Comparison of ENCODE assay signal across 28 mouse cellular contexts in genomic region chr1:81951493-81952011, GRCm38 (mm10).
DNase-seq lines count a peak whose midpoint lies in the region; ATAC-seq and TF ChIP-seq lines count a peak whose summit lies in the region.
"Had no signal": no experiment of that assay in that cellular context is flagged by ENCODE, and none has a peak within 500 bp of the region (broad histone marks: within the 10 kb centered on the region; RNA-seq: fewer than 3 reads in every experiment).

No protein-coding gene starts in this region.

- no peak overlapping the region for H3K4me3 ChIP-seq in liver, adult 2 months (ENCODE audit: insufficient read depth, low read depth, low read length)
- H3K4me3 ChIP-seq in C2C12 (ENCODE audit: insufficient read depth, poor library complexity, severe bottlenecking), result no peak overlapping the region
- H3K4me3 ChIP-seq in intestine, postnatal 0 days (ENCODE audit: low read depth, low read length), result no peak overlapping the region
- H3K4me3 ChIP-seq: embryonic facial prominence, embryonic 12.5 days; embryonic facial prominence, embryonic 15.5 days; forebrain, embryonic 12.5 days; forebrain, embryonic 15.5 days; heart, adult 2 months; heart, embryonic 10.5 days; heart, embryonic 13.5 days; hindbrain, embryonic 12.5 days; hindbrain, embryonic 15.5 days had no signal

- no peak overlapping the region for H3K9ac ChIP-seq in liver, adult 2 months (ENCODE audit: low read depth, low read length)
- H3K9ac ChIP-seq in intestine, postnatal 0 days (ENCODE audit: low read depth, low read length), result no peak overlapping the region
- H3K9ac ChIP-seq: embryonic facial prominence, embryonic 12.5 days; embryonic facial prominence, embryonic 15.5 days; forebrain, embryonic 12.5 days; forebrain, embryonic 15.5 days; heart, embryonic 13.5 days; hindbrain, embryonic 12.5 days; hindbrain, embryonic 15.5 days had no signal

- no peak overlapping the region for H3ac ChIP-seq in C2C12 (ENCODE audit: control insufficient read depth, insufficient read length, low read depth)

- no peaks in the 10 kb centered on the region for H3K27me3 ChIP-seq in liver, adult 2 months (ENCODE audit: control insufficient read depth, insufficient read depth, low read length)
- H3K27me3 ChIP-seq in C2C12 (ENCODE audit: control insufficient read depth, insufficient read depth, insufficient read length) (no peaks in the 10 kb centered on the region), Patski (no peaks in the 10 kb centered on the region)
- H3K27me3 ChIP-seq in intestine, postnatal 0 days (replicated peaks; ENCODE audit: control insufficient read depth, insufficient read depth, low read length), result no peaks in the 10 kb centered on the region
- H3K27me3 ChIP-seq: CH12.LX; embryonic facial prominence, embryonic 12.5 days; embryonic facial prominence, embryonic 15.5 days; forebrain, embryonic 12.5 days; forebrain, embryonic 15.5 days; heart, embryonic 13.5 days; hindbrain, embryonic 12.5 days; hindbrain, embryonic 15.5 days had no signal

- no peaks in the 10 kb centered on the region for H3K9me3 ChIP-seq in intestine, postnatal 0 days (ENCODE audit: control insufficient read depth)
- H3K9me3 ChIP-seq: embryonic facial prominence, embryonic 12.5 days; embryonic facial prominence, embryonic 15.5 days; forebrain, embryonic 12.5 days; forebrain, embryonic 15.5 days; G1E; heart, embryonic 10.5 days; heart, embryonic 13.5 days; hindbrain, embryonic 12.5 days; hindbrain, embryonic 15.5 days had no signal

- no peaks in the 10 kb centered on the region for H3K79me2 ChIP-seq in liver, adult 2 months (ENCODE audit: control insufficient read depth, insufficient read depth, low read length)
- no peaks in the 10 kb centered on the region for H3K79me2 ChIP-seq in C2C12 (ENCODE audit: control insufficient read depth, insufficient read depth)

- TF ChIP-seq CTCF in liver, adult 2 months (IDR thresholded peaks at IDR 0.05; ENCODE audit: low read depth, low read length), result no peak
- TF ChIP-seq CTCF in C2C12 (IDR thresholded peaks at IDR 0.05; ENCODE audit: control insufficient read depth, insufficient read depth, insufficient read length) (no peak), Patski (IDR thresholded peaks at IDR 0.05) (no peak)
- no peak for TF ChIP-seq CTCF in intestine, postnatal 0 days (IDR thresholded peaks at IDR 0.05; ENCODE audit: low read depth)

- no peaks in the 10 kb centered on the region for H3K79me3 ChIP-seq in C2C12 (ENCODE audit: low read depth)

- H3K27ac ChIP-seq in liver, adult 2 months (replicated peaks; ENCODE audit: insufficient read depth, low read depth, low read length), result no peak overlapping the region
- no peak overlapping the region for H3K27ac ChIP-seq in intestine, postnatal 0 days (ENCODE audit: low read depth, low read length)
- H3K27ac ChIP-seq: embryonic facial prominence, embryonic 12.5 days; embryonic facial prominence, embryonic 15.5 days; forebrain, embryonic 12.5 days; forebrain, embryonic 15.5 days; heart, adult 2 months; heart, embryonic 10.5 days; heart, embryonic 13.5 days; hindbrain, embryonic 12.5 days; hindbrain, embryonic 15.5 days had no signal

- peak; percentile 37 for DNase-seq in liver, adult 2 months (ENCODE audit: extremely low read depth, low read depth, low spot score)
- DNase-seq in liver (no peak), Patski (ENCODE audit: low read depth, low spot score) (peak; percentile 58)
- no peak for DNase-seq in adrenal gland, postnatal 4 days (ENCODE audit: low spot score in 2 of 2)
- DNase-seq in thymus, postnatal 25 days, result no peak
- no peak for DNase-seq in kidney, postnatal 4 days
- DNase-seq: adrenal gland, postnatal 10 days; adrenal gland, postnatal 36 days; cerebellum, adult 11 months; cerebellum, adult 2 months; cerebellum, adult 9-11 months; cerebellum, postnatal 25 days; gastrocnemius, postnatal 10 days; gastrocnemius, postnatal 36 days; heart, adult 2 months; heart, postnatal 14 days had no signal

- WGBS in liver, adult 2 months, result 81% methylated on average over 4 of the region's 4 CpGs
- WGBS in intestine, postnatal 0 days, result 73% methylated on average over 4 of the region's 4 CpGs

- CTCF ChIA-PET in Patski (lab: Charles Lee), result interaction anchor here (1.2 to 1.4 kb wide), 2 partner anchors 11 to 342 kb away, joined by 3 to 4 read pairs; no protein-coding TSS in a partner anchor

- in situ Hi-C loops in Patski (cut with MboI; ENCODE audit: low pct_unique_long_range_greater_than_20kb), result loop anchor here (10.0 kb wide), 1 partner anchor 333 kb away; no protein-coding TSS in a partner anchor

- peak; percentile 83 for ATAC-seq in Patski
- ATAC-seq in intestine, postnatal 0 days, result peak; percentile 49; the same call in 1 of the 2 replicates
- ATAC-seq: forebrain, embryonic 15.5 days had no signal

- POLR2A ChIA-PET in Patski (lab: Charles Lee), result no interaction called here

- no peaks in the 10 kb centered on the region for H3K36me3 ChIP-seq in liver, adult 2 months (ENCODE audit: control insufficient read depth, insufficient read depth, low read length)
- no peaks in the 10 kb centered on the region for H3K36me3 ChIP-seq in C2C12 (ENCODE audit: control insufficient read depth, insufficient read depth)
- no peaks in the 10 kb centered on the region for H3K36me3 ChIP-seq in intestine, postnatal 0 days (ENCODE audit: control insufficient read depth, insufficient read depth)
- H3K36me3 ChIP-seq: embryonic facial prominence, embryonic 12.5 days; embryonic facial prominence, embryonic 15.5 days; forebrain, embryonic 12.5 days; forebrain, embryonic 15.5 days; G1E; heart, embryonic 10.5 days; heart, embryonic 13.5 days; hindbrain, embryonic 12.5 days; hindbrain, embryonic 15.5 days had no signal

- peaks cover 11% of the 10 kb centered on the region for H3K4me1 ChIP-seq in liver, adult 2 months (ENCODE audit: control insufficient read depth, insufficient read depth, low read length)
- H3K4me1 ChIP-seq in intestine, postnatal 0 days (replicated peaks; ENCODE audit: control insufficient read depth, insufficient read depth, low read length), result no peaks in the 10 kb centered on the region
- H3K4me1 ChIP-seq: embryonic facial prominence, embryonic 12.5 days; embryonic facial prominence, embryonic 15.5 days; forebrain, embryonic 15.5 days; hindbrain, embryonic 12.5 days; hindbrain, embryonic 15.5 days had no signal

- no peak for TF ChIP-seq POLR2A in liver, adult 2 months (IDR thresholded peaks at IDR 0.05; ENCODE audit: extremely low read depth, insufficient read depth, low read length)

- H3K4me2 ChIP-seq in intestine, postnatal 0 days (replicated peaks; ENCODE audit: low read depth), result no peak overlapping the region
- H3K4me2 ChIP-seq: embryonic facial prominence, embryonic 12.5 days; embryonic facial prominence, embryonic 15.5 days; forebrain, embryonic 12.5 days; forebrain, embryonic 15.5 days; heart, embryonic 13.5 days; hindbrain, embryonic 12.5 days; hindbrain, embryonic 15.5 days had no signal

TF ChIP-seq in C2C12, 6 proteins besides CTCF, POLR2A, EP300 and RAD21:
- TF ChIP-seq MYOD1 (IDR thresholded peaks at IDR 0.05; ENCODE audit: control insufficient read depth, insufficient read length, low read depth), result no peak
- peak; percentile 47 for TF ChIP-seq FOSL1 (IDR thresholded peaks at IDR 0.05; ENCODE audit: insufficient read depth, low read length, poor library complexity, severe bottlenecking)
- no peak for TF ChIP-seq MAX (IDR thresholded peaks at IDR 0.05)
- peak; percentile 14 for TF ChIP-seq CEBPB (IDR thresholded peaks at IDR 0.05; ENCODE audit: low read depth)
- TF ChIP-seq USF1 (IDR thresholded peaks at IDR 0.05; ENCODE audit: low read depth), result no peak

Comparison
In these comparisons a context has a peak if more than half of its experiments do, and no peak if none do; other contexts are left out.
1. DNase-seq: peak in liver, adult 2 months (single experiment) and Patski (single experiment); none in liver (single experiment), adrenal gland, postnatal 4 days (0 of 2), thymus, postnatal 25 days (single experiment) and kidney, postnatal 4 days (0 of 2).